Mouse (Mus musculus) midbrain, embryonic 16.5 days (tissue): ENCODE results near the gene Olfr551. TPM values are rescaled to one million over a fixed set of nuclear protein-coding genes. Genes with fewer than 3 reads are reported as not detected.
"Not testable (repeated sequence)": the region's sequence is repeated elsewhere in the genome, so short reads cannot be mapped to it uniquely, and the experiment has no call there.

ENCODE experiments used
- ATAC-seq: fragments of 200-750 bp; cut with Nextera tagmentation; 2 replicates; pipeline ENCODE4 v1.8.0; 2017; ENCODE audit warnings: moderate TSS enrichment
- H3K27ac ChIP-seq: fragments of 300-500 bp; sonication (generic); 2 replicates; pipeline ENCODE4 v1.5.1; 2014; ENCODE audit warnings: mild to moderate bottlenecking, low read length, mixed read lengths
- H3K27me3 ChIP-seq: fragments of 300-500 bp; sonication (generic); 2 replicates; pipeline ENCODE4 v1.6.1; 2014; ENCODE audit warnings: low read depth, low read length, mixed read lengths; ENCODE audit not compliant: control insufficient read depth, insufficient read depth
- H3K36me3 ChIP-seq: fragments of 300-500 bp; sonication (generic); 2 replicates; pipeline ENCODE4 v1.6.1; 2014; ENCODE audit warnings: mild to moderate bottlenecking, low read length, moderate library complexity, mixed read lengths; ENCODE audit not compliant: control insufficient read depth, insufficient read depth
- H3K4me1 ChIP-seq: fragments of 300-500 bp; sonication (generic); 2 replicates; pipeline ENCODE4 v1.6.1; 2014; ENCODE audit warnings: mild to moderate bottlenecking, low read length, mixed read lengths; ENCODE audit not compliant: control insufficient read depth, insufficient read depth
- H3K4me2 ChIP-seq: fragments of 300-500 bp; sonication (generic); 2 replicates; pipeline ENCODE4 v1.6.1; 2014; ENCODE audit warnings: mild to moderate bottlenecking, low read length, mixed read lengths
- H3K4me3 ChIP-seq: fragments of 300-500 bp; sonication (generic); 2 replicates; pipeline ENCODE4 v1.5.1; 2014; ENCODE audit warnings: low read depth, mild to moderate bottlenecking, low read length, moderate library complexity, mixed read lengths
- H3K9ac ChIP-seq: fragments of 300-500 bp; sonication (generic); 2 replicates; pipeline ENCODE4 v1.6.1; 2014; ENCODE audit warnings: low read depth, low read length, mixed read lengths
- H3K9me3 ChIP-seq: fragments of 300-500 bp; sonication (generic); replicated peaks from 2 replicates; pipeline ENCODE4 v1.6.1; 2014; ENCODE audit warnings: mild to moderate bottlenecking, low read length, mixed read lengths; ENCODE audit not compliant: control insufficient read depth, poor library complexity, severe bottlenecking
- WGBS: fragments of 180-500 bp; shearing (Covaris S2); extraction: QIAGEN DNeasy Blood & Tissue Kit; methylation state at CpG from one replicate; pipeline ENCODE4 v1.1.7; 2014; 5-methylcytosine and 5-hydroxymethylcytosine counted together
- polyA plus RNA-seq: library from polyadenylated mRNA; unstranded; fragments of >200 nt; fragmentation: Nextera tagmentation; extraction: Ambion mirVana; gene quantifications from 2 replicates; pipeline ENCODE4 v1.2.1, GENCODE M21; 2015

The Olfr551 gene
- not detected in 2 replicates for polyA plus RNA-seq

GRCm38 (mm10) chr7:102591786-102592185, at the start of gene Olfr551:
Olfr551 (minus strand) TSS chr7:102591886.
- no peaks in the 10 kb centered on the region for H3K9me3 ChIP-seq
- no peak within 1 kb of the TSS for H3K4me3 ChIP-seq
- no peak for ATAC-seq
- H3K9ac ChIP-seq, result no peak within 1 kb of the TSS
- no peak within 1 kb of the TSS for H3K27ac ChIP-seq
- H3K27me3 ChIP-seq, result no peaks in the 10 kb centered on the region
- no peaks in the 10 kb centered on the region for H3K36me3 ChIP-seq
- no peak within 1 kb of the TSS for H3K4me2 ChIP-seq
- WGBS, result 98% methylated on average over 3 of the region's 3 CpGs
- no peaks in the 10 kb centered on the region for H3K4me1 ChIP-seq

DNA sequence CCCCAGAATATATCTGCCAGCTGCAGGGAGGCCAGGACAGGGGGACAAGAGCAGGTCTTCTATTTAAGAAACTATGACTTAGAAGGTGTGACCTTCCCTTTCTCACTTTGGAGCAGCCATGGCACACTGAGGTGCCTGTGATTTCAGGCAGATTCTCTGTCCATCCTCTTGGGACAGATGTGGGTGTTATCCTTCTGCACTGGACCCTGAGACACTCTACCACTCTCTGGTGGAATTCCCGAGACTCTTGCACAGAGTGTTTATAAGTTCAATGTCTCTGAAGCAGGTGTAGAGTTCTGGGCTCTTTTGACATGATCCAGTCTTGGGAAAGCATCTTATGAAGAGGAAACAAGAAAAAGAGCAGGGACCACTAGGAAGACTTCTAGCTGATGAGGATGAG, 46.4 kb upstream of the Olfr551 start, which contains the start of gene Olfr554:
Gene Olfr554, plus strand, starts transcription at position 301 of the 400 bp plus-strand sequence.
- H3K36me3 ChIP-seq, result no peaks in the 10 kb centered on the region
- 65% methylated on average over 1 of the region's 1 CpGs for WGBS
- no peak within 1 kb of the TSS for H3K4me2 ChIP-seq
- H3K27me3 ChIP-seq, result no peaks in the 10 kb centered on the region
- no peak for ATAC-seq
- H3K4me3 ChIP-seq, result no peak within 1 kb of the TSS
- no peaks in the 10 kb centered on the region for H3K4me1 ChIP-seq
- H3K9me3 ChIP-seq, result no peaks in the 10 kb centered on the region
- no peak within 1 kb of the TSS for H3K9ac ChIP-seq
- H3K27ac ChIP-seq, result no peak within 1 kb of the TSS

DNA sequence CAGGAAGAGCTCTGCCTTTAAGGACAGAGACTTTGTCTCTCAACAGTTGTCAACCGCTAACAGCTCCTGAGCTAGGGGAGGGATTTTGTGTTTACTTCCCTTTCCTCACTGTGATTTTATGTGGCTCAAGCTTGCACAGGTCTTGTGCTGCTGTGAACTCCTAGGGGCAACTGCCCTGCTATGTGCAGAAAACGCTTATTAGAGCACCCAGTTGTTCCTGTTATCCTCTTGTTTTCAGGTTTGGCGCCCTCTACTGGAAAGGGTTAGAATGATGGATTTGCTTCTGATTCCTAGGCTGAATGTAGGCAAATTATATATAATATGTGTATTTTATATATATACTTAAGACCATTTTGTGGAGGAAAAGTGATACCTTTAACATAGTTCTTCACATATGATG, 45.0 kb upstream of the Olfr551 start:
- H3K4me3 ChIP-seq, result no peak overlapping the region
- 31% methylated on average over 3 of the region's 3 CpGs for WGBS
- no peak for ATAC-seq
- H3K27ac ChIP-seq, result no peak overlapping the region
- no peaks in the 10 kb centered on the region for H3K27me3 ChIP-seq
- no peak overlapping the region for H3K4me2 ChIP-seq
- H3K36me3 ChIP-seq, result no peaks in the 10 kb centered on the region
- no peaks in the 10 kb centered on the region for H3K4me1 ChIP-seq
- no peaks in the 10 kb centered on the region for H3K9me3 ChIP-seq
- H3K9ac ChIP-seq, result no peak overlapping the region

GRCm38 (mm10) chr7:102620368-102620767, 28.7 kb upstream of the Olfr551 start:
- not testable (repeated sequence) for H3K27ac ChIP-seq, H3K4me2 ChIP-seq, ATAC-seq, H3K4me3 ChIP-seq, H3K9ac ChIP-seq, H3K9me3 ChIP-seq, H3K27me3 ChIP-seq, H3K36me3 ChIP-seq, H3K4me1 ChIP-seq
- WGBS, result 87% methylated on average over 18 of the region's 19 CpGs

GRCm38 (mm10) chr7:102619608-102620007, 27.9 kb upstream of the Olfr551 start:
- 70% methylated on average over 5 of the region's 5 CpGs for WGBS

GRCm38 (mm10) chr7:102618118-102618517, 26.4 kb upstream of the Olfr551 start, which contains the start of gene Olfr553:
Olfr553 (minus strand) TSS chr7:102618218.
- H3K27me3 ChIP-seq, result no peaks in the 10 kb centered on the region
- no peak for ATAC-seq

More at GRCm38 (mm10) chr7:102619608-102620007, 27.9 kb upstream of the Olfr551 start:
- H3K9ac ChIP-seq, result no peak overlapping the region
- no peaks in the 10 kb centered on the region for H3K4me1 ChIP-seq
- H3K4me3 ChIP-seq, result no peak overlapping the region
- no peak overlapping the region for H3K4me2 ChIP-seq
- no peaks in the 10 kb centered on the region for H3K27me3 ChIP-seq
- H3K36me3 ChIP-seq, result no peaks in the 10 kb centered on the region
- no peaks in the 10 kb centered on the region for H3K9me3 ChIP-seq
- no peak for ATAC-seq
- H3K27ac ChIP-seq, result no peak overlapping the region

DNA sequence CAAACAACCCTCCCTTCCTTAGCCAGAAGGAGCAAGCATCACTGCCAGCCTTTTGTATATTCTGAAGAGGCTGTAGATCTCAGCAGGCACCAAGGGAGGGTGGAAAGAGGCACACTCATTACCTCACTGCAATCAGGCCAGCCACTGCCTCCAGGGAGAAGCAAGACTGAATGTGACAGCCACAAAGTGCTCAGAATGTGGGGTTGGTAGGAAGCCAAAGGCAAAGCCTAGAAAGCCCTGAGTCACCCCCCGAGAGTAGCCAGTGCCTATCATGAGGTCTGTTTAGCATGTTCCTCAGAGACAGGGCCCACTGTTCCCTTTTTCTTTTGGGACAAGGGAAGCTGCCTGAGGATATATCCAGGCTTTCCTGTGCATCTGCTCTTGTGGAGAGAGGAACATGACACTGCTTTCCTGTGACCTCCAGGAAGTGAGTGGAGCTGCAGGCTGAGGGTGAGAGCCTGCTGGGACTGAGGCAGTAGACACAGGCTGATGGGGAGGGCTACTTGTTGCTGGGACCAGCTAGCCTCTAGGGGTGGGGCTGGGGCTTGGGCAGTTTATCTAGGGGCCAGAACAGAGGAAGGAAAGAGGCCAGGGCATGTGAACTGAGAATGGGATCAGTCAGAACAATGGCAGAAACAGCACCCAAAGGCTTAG, 5.8 kb upstream of the Olfr551 start, which contains the start of gene Olfr552:
Gene Olfr552, plus strand, starts transcription at position 393 of the 654 bp plus-strand sequence.
- no peaks in the 10 kb centered on the region for H3K27me3 ChIP-seq
- WGBS, result 93% methylated on average over 1 of the region's 1 CpGs
- H3K4me1 ChIP-seq, result no peaks in the 10 kb centered on the region
- ATAC-seq, result no peak
- H3K9me3 ChIP-seq, result no peaks in the 10 kb centered on the region
- H3K27ac ChIP-seq, result no peak within 1 kb of the TSS
- no peak within 1 kb of the TSS for H3K9ac ChIP-seq
- no peak within 1 kb of the TSS for H3K4me3 ChIP-seq
- H3K36me3 ChIP-seq, result no peaks in the 10 kb centered on the region
- no peak within 1 kb of the TSS for H3K4me2 ChIP-seq

More at GRCm38 (mm10) chr7:102618118-102618517, 26.4 kb upstream of the Olfr551 start, which contains the start of gene Olfr553:
- no peak within 1 kb of the TSS for H3K4me2 ChIP-seq
- no peaks in the 10 kb centered on the region for H3K9me3 ChIP-seq
- no peak within 1 kb of the TSS for H3K4me3 ChIP-seq
- H3K27ac ChIP-seq, result no peak within 1 kb of the TSS
- no peaks in the 10 kb centered on the region for H3K36me3 ChIP-seq
- no peak within 1 kb of the TSS for H3K9ac ChIP-seq
- H3K4me1 ChIP-seq, result no peaks in the 10 kb centered on the region

DNA sequence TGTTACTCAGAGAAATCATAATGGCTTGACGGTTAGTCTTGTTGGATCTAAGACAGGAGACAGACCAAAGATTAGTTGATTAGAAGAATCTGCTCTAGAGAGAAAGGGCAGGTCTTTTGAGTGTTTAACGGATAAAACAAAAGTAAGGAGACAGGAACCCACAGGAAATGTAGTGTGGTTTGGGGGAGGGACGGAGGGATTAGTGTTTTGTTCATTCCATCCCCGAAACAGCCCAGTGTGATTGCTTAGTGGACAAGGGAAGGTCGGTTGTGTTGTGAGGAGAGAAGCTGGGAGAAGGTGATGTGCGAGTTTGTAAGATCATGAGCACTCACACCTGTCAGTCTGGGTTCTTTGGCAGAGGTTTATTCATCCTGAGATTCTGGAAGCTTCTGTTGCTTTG, 15.7 kb downstream of the Olfr551 start:
- Histone ChIP-seq H3K27me3 (no peaks in the 10 kb centered on the region), H3K9me3 (no peaks in the 10 kb centered on the region), H3K4me3 (no peak overlapping the region), H3K4me2 (no peak overlapping the region), H3K9ac (no peak overlapping the region), H3K36me3 (no peaks in the 10 kb centered on the region), H3K27ac (no peak overlapping the region), H3K4me1 (peaks cover 6% of the 10 kb centered on the region; the same call in 1 of the 2 replicates)
- WGBS, result 58% methylated on average over 6 of the region's 6 CpGs
- ATAC-seq, result no peak

DNA sequence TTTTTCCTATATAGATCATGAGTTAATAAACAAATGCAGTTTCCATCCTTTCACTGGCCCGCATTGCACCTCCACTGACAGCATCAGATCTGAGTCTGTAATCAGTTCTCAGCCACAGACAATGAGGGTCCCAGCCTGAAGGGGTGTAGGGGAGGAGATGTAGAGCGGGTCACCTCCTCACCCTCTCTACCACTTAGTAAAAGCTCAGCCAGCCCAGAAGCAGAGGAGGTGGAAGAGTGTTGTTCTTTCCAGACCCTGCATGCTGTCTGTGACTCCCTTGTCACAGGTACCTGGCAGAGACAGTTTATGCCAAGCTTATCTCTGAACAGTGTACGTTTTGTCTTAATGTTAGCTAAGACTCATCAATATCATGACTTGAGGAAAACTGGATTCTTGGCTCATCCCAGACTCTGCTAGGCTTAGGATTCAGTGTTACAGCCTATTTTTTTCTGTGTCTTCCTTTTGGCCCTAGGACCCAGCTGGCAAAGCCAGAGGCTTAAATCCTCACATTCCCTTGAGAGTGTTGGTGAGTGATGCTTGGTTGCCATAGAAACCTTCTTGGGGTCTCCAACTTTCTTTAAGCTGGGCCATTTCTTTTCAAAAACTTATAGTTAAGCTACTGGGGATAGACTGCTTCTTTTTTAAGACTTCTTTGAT, 18.4 kb downstream of the Olfr551 start:
- no peak overlapping the region for H3K9ac ChIP-seq
- H3K4me1 ChIP-seq, result peaks cover 6% of the 10 kb centered on the region; the same call in 1 of the 2 replicates
- no peak overlapping the region for H3K4me2 ChIP-seq
- no peak overlapping the region; the same call in 1 of the 2 replicates for H3K27ac ChIP-seq
- H3K27me3 ChIP-seq, result no peaks in the 10 kb centered on the region
- no peaks in the 10 kb centered on the region for H3K36me3 ChIP-seq
- ATAC-seq, result peak; percentile 82
- 32% methylated on average over 3 of the region's 3 CpGs for WGBS
- H3K4me3 ChIP-seq, result no peak overlapping the region
- no peaks in the 10 kb centered on the region for H3K9me3 ChIP-seq
